Mouse (Mus musculus) natural killer cell, adult 2 months (primary cell): ENCODE measurements around the gene Chst8.

ENCODE experiments used
- DNase-seq, 2 experiments: peaks; one replicate each; pipeline ENCODE4 v3.0.0; 2022; ENCODE audit warnings: low spot score in 2 of 2

Chst8 gene

GRCm38 (mm10) chr7:34714848-34715460 is 97.6 kb downstream of the Chst8 start:
- no peak for DNase-seq

- DNase-seq = no peak
These were observed 103.4 kb downstream of the Chst8 start for GRCm38 (mm10) chr7:34709111-34709510.

- DNase-seq = no peak
These were observed 108.1 kb downstream of the Chst8 start for GRCm38 (mm10) chr7:34704401-34704800.

GRCm38 (mm10) chr7:34703437-34703836 is 109.1 kb downstream of the Chst8 start:
- no peak for DNase-seq

GRCm38 (mm10) chr7:34702718-34703351 is 109.7 kb downstream of the Chst8 start:
- no peak for DNase-seq

GRCm38 (mm10) chr7:34699888-34700287 is 112.6 kb downstream of the Chst8 start:
- no peak for DNase-seq

- DNase-seq = no peak
These were observed 114.3 kb downstream of the Chst8 start for GRCm38 (mm10) chr7:34698221-34698620.

- no peak for DNase-seq
These were observed 116.4 kb downstream of the Chst8 start for GRCm38 (mm10) chr7:34696086-34696485.

GRCm38 (mm10) chr7:34694898-34695297 is 117.6 kb downstream of the Chst8 start:
- no peak for DNase-seq

GRCm38 (mm10) chr7:34693916-34694315 is 118.6 kb downstream of the Chst8 start:
- no peak for DNase-seq

GRCm38 (mm10) chr7:34693072-34693471 is 119.4 kb downstream of the Chst8 start:
- DNase-seq = no peak

- no peak for DNase-seq
These were observed 122.4 kb downstream of the Chst8 start for GRCm38 (mm10) chr7:34690111-34690510.

- no peak for DNase-seq
These were observed 123.5 kb downstream of the Chst8 start for GRCm38 (mm10) chr7:34689028-34689427.

- DNase-seq = no peak
These were observed 126.7 kb downstream of the Chst8 start for GRCm38 (mm10) chr7:34685801-34686200.

- no peak for DNase-seq
These were observed 127.3 kb downstream of the Chst8 start for GRCm38 (mm10) chr7:34685176-34685575.

- no peak for DNase-seq
These were observed 131.6 kb downstream of the Chst8 start for GRCm38 (mm10) chr7:34680771-34681421.

- DNase-seq = no peak
These were observed 132.6 kb downstream of the Chst8 start for GRCm38 (mm10) chr7:34679886-34680285.

- peak; percentile 32 to 39 for DNase-seq
These were observed 136.5 kb downstream of the Chst8 start for GRCm38 (mm10) chr7:34675831-34676514.

- no peak for DNase-seq
These were observed 137.3 kb downstream of the Chst8 start for GRCm38 (mm10) chr7:34675120-34675790.

- DNase-seq = no peak
These were observed 139.6 kb downstream of the Chst8 start for GRCm38 (mm10) chr7:34672916-34673315.

- DNase-seq = peak; percentile 73 to 78
These were observed 140.6 kb downstream of the Chst8 start for GRCm38 (mm10) chr7:34671911-34672310.

GRCm38 (mm10) chr7:34670778-34671177 is 141.7 kb downstream of the Chst8 start:
- no peak for DNase-seq
